ENCODE assay signal across 8 mouse cellular contexts in the genomic region with DNA sequence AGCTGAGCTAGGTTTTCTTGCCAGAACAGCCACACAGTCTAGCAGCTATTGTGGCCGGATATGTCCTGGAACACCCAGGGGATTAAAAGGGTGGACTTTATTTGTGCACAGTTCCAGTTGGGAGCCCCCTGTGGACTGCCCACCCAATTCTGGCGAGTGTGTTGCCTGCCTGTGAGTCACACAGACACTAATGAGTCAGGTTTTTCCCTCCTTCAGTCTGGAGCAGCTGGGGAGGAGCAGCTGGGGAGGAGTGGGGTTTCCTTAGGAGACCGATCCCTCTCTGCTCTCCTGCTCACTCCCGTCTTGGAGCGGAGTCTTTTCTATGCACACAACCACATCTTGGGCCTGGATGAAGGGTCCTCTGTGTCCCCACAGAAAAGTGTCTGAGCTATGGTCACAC. TPM values are rescaled to one million over a fixed set of nuclear protein-coding genes. Genes with fewer than 3 reads are reported as not detected.
DNase-seq lines count a peak whose midpoint lies in the region; ATAC-seq lines count a peak whose summit lies in the region.

No protein-coding gene starts in this region.

- intact Hi-C loops in left cerebral cortex, postnatal 10 days (cut with DNase I) = no loop called here

- no peaks in the 10 kb centered on the region for H3K9me3 ChIP-seq in embryonic facial prominence, embryonic 12.5 days
- no peaks in the 10 kb centered on the region for H3K9me3 ChIP-seq in limb, embryonic 10.5 days (replicated peaks)

- H3K36me3 ChIP-seq in embryonic facial prominence, embryonic 12.5 days = no peaks in the 10 kb centered on the region
- H3K36me3 ChIP-seq in limb, embryonic 10.5 days = peaks cover 6% of the 10 kb centered on the region; the same call in 1 of the 2 replicates

- no peak overlapping the region for H3K4me2 ChIP-seq in embryonic facial prominence, embryonic 12.5 days (replicated peaks)

- H3K4me1 ChIP-seq in embryonic facial prominence, embryonic 12.5 days = peaks cover 28% of the 10 kb centered on the region
- H3K4me1 ChIP-seq in limb, embryonic 10.5 days = peaks cover 42% of the 10 kb centered on the region

- H3K9ac ChIP-seq in embryonic facial prominence, embryonic 12.5 days = no peak overlapping the region

- H3K27me3 ChIP-seq in embryonic facial prominence, embryonic 12.5 days = no peaks in the 10 kb centered on the region
- no peaks in the 10 kb centered on the region for H3K27me3 ChIP-seq in limb, embryonic 10.5 days (ENCODE audit: low read depth, poor library complexity, severe bottlenecking)

- WGBS in embryonic facial prominence, embryonic 12.5 days = 57% methylated on average over 5 of the region's 5 CpGs
- WGBS in limb, embryonic 10.5 days = 81% methylated on average over 5 of the region's 5 CpGs

- peak overlapping the region; percentile 60 for H3K27ac ChIP-seq in embryonic facial prominence, embryonic 12.5 days
- peak overlapping the region; percentile 77 for H3K27ac ChIP-seq in limb, embryonic 10.5 days

- DNase-seq in left cerebral cortex, adult 18-20 months (ENCODE audit: low spot score in 2 of 2) = peak; percentile 53 to 55
- no peak for DNase-seq in left cerebral cortex, postnatal 10 days (ENCODE audit: extremely low spot score in 1 of 2, low spot score in 2 of 2)
- peak; percentile 70 for DNase-seq in heart, adult 8-10 months (ENCODE audit: low spot score)
- DNase-seq in limb, embryonic 10.5 days (ENCODE audit: low spot score) = no peak
- no peak for DNase-seq in retina, postnatal 1 day
- DNase-seq in ovary, adult 18-20 months (ENCODE audit: low spot score) = no peak
- DNase-seq in adrenal gland, postnatal 14 days = no peak

- ATAC-seq in embryonic facial prominence, embryonic 12.5 days (ENCODE audit: insufficient number of reproducible peaks, insufficient read depth, low FRiP score, low TSS enrichment) = no peak

- H3K4me3 ChIP-seq in embryonic facial prominence, embryonic 12.5 days = no peak overlapping the region
- H3K4me3 ChIP-seq in limb, embryonic 10.5 days = no peak overlapping the region

RNA-seq across cellular contexts. Expression of gene Ankrd2, which starts 19.0 kb away (rescaled TPM):
- total RNA-seq in left cerebral cortex, adult 18-20 months (2021) = under 1 TPM; 0.30 to 0.44 TPM
- under 1 TPM in 1 of 2 experiments, not detected in 1; 0.32 TPM for total RNA-seq in left cerebral cortex, postnatal 10 days (2021)
- polyA plus RNA-seq in embryonic facial prominence, embryonic 12.5 days (2016; fragmentation: Nextera tagmentation; extraction: Ambion mirVana) = 0.24 and 0.27 TPM in 2 replicates
- under 1 TPM in 3 of 4 experiments, not detected in 1; 0.49 to 0.63 (median 0.53) TPM for total RNA-seq in heart, adult 8-10 months (2022)
- not detected in 2 replicates for polyA plus RNA-seq in limb, embryonic 10.5 days (2016; fragmentation: Nextera tagmentation; extraction: Ambion mirVana)
- 0.68 and 0.82 TPM in 2 replicates for total RNA-seq in adrenal gland, postnatal 14 days (2021)

RNA-seq across cellular contexts. Expression of gene Hoga1, which starts 28.6 kb away (rescaled TPM):
- 1 to 10 TPM; 4.9 to 5.0 TPM for total RNA-seq in left cerebral cortex, adult 18-20 months (2021)
- total RNA-seq in left cerebral cortex, postnatal 10 days (2021) = 1 to 10 TPM; 7.2 to 7.4 TPM
- 1.3 and 1.9 TPM in 2 replicates for polyA plus RNA-seq in embryonic facial prominence, embryonic 12.5 days (2016; fragmentation: Nextera tagmentation; extraction: Ambion mirVana)
- 1 to 10 TPM in 3 of 4 experiments, under 1 TPM in 1; 0.92 to 2.5 (median 1.5) TPM for total RNA-seq in heart, adult 8-10 months (2022)
- 1.1 and 1.3 TPM in 2 replicates for polyA plus RNA-seq in limb, embryonic 10.5 days (2016; fragmentation: Nextera tagmentation; extraction: Ambion mirVana)
- 6.2 and 22.7 TPM in 2 replicates for total RNA-seq in adrenal gland, postnatal 14 days (2021)

RNA-seq across cellular contexts. Expression of gene 4933411K16Rik, which starts 35.2 kb away (rescaled TPM):
- under 1 TPM; 0.53 to 0.73 TPM for total RNA-seq in left cerebral cortex, adult 18-20 months (2021)
- total RNA-seq in left cerebral cortex, postnatal 10 days (2021) = 1 to 10 TPM; 1.1 to 1.5 TPM
- not detected in 2 replicates for polyA plus RNA-seq in embryonic facial prominence, embryonic 12.5 days (2016; fragmentation: Nextera tagmentation; extraction: Ambion mirVana)
- under 1 TPM in 2 of 4 experiments, not detected in 2; 0.22 to 0.31 TPM for total RNA-seq in heart, adult 8-10 months (2022)
- polyA plus RNA-seq in limb, embryonic 10.5 days (2016; fragmentation: Nextera tagmentation; extraction: Ambion mirVana) = 0.24 TPM in 1 of 2 replicates, not detected in the other
- total RNA-seq in adrenal gland, postnatal 14 days (2021) = 0.64 and 0.96 TPM in 2 replicates

RNA-seq across cellular contexts. Expression of gene Ubtd1, which starts 35.3 kb away (rescaled TPM):
- 10 to 100 TPM; 12.0 to 12.2 TPM for total RNA-seq in left cerebral cortex, adult 18-20 months (2021)
- total RNA-seq in left cerebral cortex, postnatal 10 days (2021) = 10 to 100 TPM; 13.2 to 13.4 TPM
- polyA plus RNA-seq in embryonic facial prominence, embryonic 12.5 days (2016; fragmentation: Nextera tagmentation; extraction: Ambion mirVana) = 20.3 and 20.5 TPM in 2 replicates
- 10 to 100 TPM; 15.9 to 18.2 (median 16.5) TPM for total RNA-seq in heart, adult 8-10 months (2022)
- polyA plus RNA-seq in limb, embryonic 10.5 days (2016; fragmentation: Nextera tagmentation; extraction: Ambion mirVana) = 14.2 and 15.1 TPM in 2 replicates
- 13.9 and 20.0 TPM in 2 replicates for total RNA-seq in adrenal gland, postnatal 14 days (2021)

RNA-seq across cellular contexts. Expression of gene Mms19, which starts 35.9 kb away (rescaled TPM):
- total RNA-seq in left cerebral cortex, adult 18-20 months (2021) = 10 to 100 TPM; 30.9 to 32.3 TPM
- 10 to 100 TPM; 30.1 to 39.8 TPM for total RNA-seq in left cerebral cortex, postnatal 10 days (2021)
- 41.5 and 41.7 TPM in 2 replicates for polyA plus RNA-seq in embryonic facial prominence, embryonic 12.5 days (2016; fragmentation: Nextera tagmentation; extraction: Ambion mirVana)
- total RNA-seq in heart, adult 8-10 months (2022) = 10 to 100 TPM; 16.0 to 23.9 (median 20.6) TPM
- 39.9 and 52.5 TPM in 2 replicates for polyA plus RNA-seq in limb, embryonic 10.5 days (2016; fragmentation: Nextera tagmentation; extraction: Ambion mirVana)
- 19.9 and 22.2 TPM in 2 replicates for total RNA-seq in adrenal gland, postnatal 14 days (2021)

Comparison
In these comparisons a context has a peak if more than half of its experiments do, and no peak if none do; other contexts are left out.
1. DNase-seq: peak in left cerebral cortex, adult 18-20 months (2 of 2) and heart, adult 8-10 months (single experiment); none in left cerebral cortex, postnatal 10 days (0 of 2), limb, embryonic 10.5 days (single experiment), retina, postnatal 1 day (single experiment), ovary, adult 18-20 months (single experiment) and adrenal gland, postnatal 14 days (single experiment).